Mouse (Mus musculus) myocyte (in vitro differentiated cells): ENCODE measurements at regions not wholly inside any gene's neighbourhood (a gene's known extent, or its start where the extent isn't known, plus 50 kb on each side); places are given as distances from the start of the nearest gene placed in this dataset.
A peak's percentile ranks its signal among the peaks of the same experiment; 100 is the strongest.

Source experiments
- H3K27me3 ChIP-seq: one replicate; pipeline ENCODE4 v1.6.1; 2011; ENCODE audit not compliant: control insufficient read depth, insufficient read depth, insufficient read length
- H3K36me3 ChIP-seq: one replicate; pipeline ENCODE4 v1.6.1; 2011; ENCODE audit not compliant: control insufficient read depth, insufficient read depth
- H3K4me2 ChIP-seq: one replicate; pipeline ENCODE4 v1.6.1; 2011; ENCODE audit warnings: low read depth, control low read depth
- H3K4me3 ChIP-seq: one replicate; pipeline ENCODE4 v1.5.1; 2011; ENCODE audit warnings: mild to moderate bottlenecking, control low read depth, moderate library complexity
- H3K79me2 ChIP-seq: one replicate; pipeline ENCODE4 v1.6.1; 2011; ENCODE audit not compliant: control insufficient read depth, insufficient read depth
- H3ac ChIP-seq: one replicate; pipeline ENCODE4 v1.6.1; 2011; ENCODE audit not compliant: control insufficient read depth, insufficient read length
- CEBPB ChIP-seq: IDR thresholded peaks from 2 replicates; pipeline ENCODE4 v1.6.1; 2011; ENCODE audit warnings: mild to moderate bottlenecking, moderate library complexity; ENCODE audit not compliant: poor library complexity, insufficient read depth, severe bottlenecking
- E2F4 ChIP-seq: IDR thresholded peaks from one replicate; pipeline ENCODE4 v1.6.1; 2011; ENCODE audit warnings: mild to moderate bottlenecking, control low read depth, moderate library complexity; ENCODE audit not compliant: insufficient read depth
- MAX ChIP-seq: IDR thresholded peaks from one replicate; pipeline ENCODE4 v1.6.1; 2011; ENCODE audit warnings: low read depth, mild to moderate bottlenecking, control low read depth
- MYOD1 ChIP-seq, 3 experiments: IDR thresholded peaks; one replicate each; pipeline ENCODE4 v1.6.1; 2011; ENCODE audit warnings: control low read depth in 2 of 3, low read depth in 2 of 3, mild to moderate bottlenecking in 2 of 3, moderate library complexity in 1 of 3; ENCODE audit not compliant: insufficient read length in 2 of 3, control insufficient read depth in 1 of 3
- MYOG ChIP-seq, 3 experiments: IDR thresholded peaks; one replicate each; pipeline ENCODE4 v1.6.1; 2011; ENCODE audit warnings: control low read depth in 2 of 3, low read depth in 2 of 3, mild to moderate bottlenecking in 2 of 3; ENCODE audit not compliant: insufficient read length in 2 of 3, control insufficient read depth in 1 of 3, insufficient read depth in 1 of 3
- POLR2A ChIP-seq: IDR thresholded peaks from one replicate; pipeline ENCODE4 v1.6.1; 2011; ENCODE audit warnings: low read depth, mild to moderate bottlenecking, control low read depth, moderate library complexity; ENCODE audit not compliant: insufficient read length
- POLR2AphosphoS2 ChIP-seq: IDR thresholded peaks from one replicate; pipeline ENCODE4 v1.6.1; 2011; ENCODE audit warnings: low read depth, control low read depth; ENCODE audit not compliant: insufficient read length
- REST ChIP-seq: IDR thresholded peaks from one replicate; pipeline ENCODE4 v1.6.1; 2011; ENCODE audit warnings: mild to moderate bottlenecking, control low read depth, moderate library complexity; ENCODE audit not compliant: insufficient read depth, insufficient read length
- SRF ChIP-seq: IDR thresholded peaks from one replicate; pipeline ENCODE4 v1.6.1; 2011; ENCODE audit warnings: low read depth; ENCODE audit not compliant: control insufficient read depth, insufficient read length
- TCF12 ChIP-seq: IDR thresholded peaks from one replicate; pipeline ENCODE4 v1.6.1; 2011; ENCODE audit warnings: mild to moderate bottlenecking, control low read depth; ENCODE audit not compliant: poor library complexity, insufficient read depth, severe bottlenecking
- TCF3 ChIP-seq: IDR thresholded peaks from one replicate; pipeline ENCODE4 v1.6.1; 2011; ENCODE audit warnings: low read depth, control low read depth; ENCODE audit not compliant: insufficient read length
- USF1 ChIP-seq: IDR thresholded peaks from one replicate; pipeline ENCODE4 v1.6.1; 2011; ENCODE audit warnings: low read depth, mild to moderate bottlenecking, control low read depth, moderate library complexity

- Histone ChIP-seq H3K79me2 (no peaks in the 10 kb centered on the region), H3K4me2 (no peak overlapping the region), H3K36me3 (no peaks in the 10 kb centered on the region), H3K4me3 (no peak overlapping the region), H3K27me3 (no peaks in the 10 kb centered on the region), H3ac (no peak overlapping the region)
- TF ChIP-seq POLR2A (no peak), SRF (no peak), MYOD1 (IDR thresholded peaks at IDR 0.05; ENCODE audit: control insufficient read depth in 1 of 3, insufficient read length in 2 of 3, low read depth in 2 of 3) (no peak), TCF3 (no peak), TCF12 (no peak), POLR2AphosphoS2 (no peak), USF1 (no peak), REST (no peak), CEBPB (no peak), MYOG (IDR thresholded peaks at IDR 0.05; ENCODE audit: control insufficient read depth in 1 of 3, insufficient read depth in 1 of 3, insufficient read length in 2 of 3, low read depth in 2 of 3) (no peak), E2F4 (no peak)
Measured at GRCm38 (mm10) chrX:11861119-11861708, 298.9 kb downstream of the Bcor start.

- Histone ChIP-seq H3K27me3 (no peaks in the 10 kb centered on the region), H3ac (no peak overlapping the region), H3K36me3 (no peaks in the 10 kb centered on the region), H3K4me3 (no peak overlapping the region), H3K4me2 (no peak overlapping the region), H3K79me2 (no peaks in the 10 kb centered on the region)
- TF ChIP-seq E2F4 = no peak
- no peak for TF ChIP-seq POLR2AphosphoS2
- no peak for TF ChIP-seq TCF3
- TF ChIP-seq USF1 = no peak
- no peak for TF ChIP-seq TCF12
- TF ChIP-seq MAX = no peak
- no peak for TF ChIP-seq MYOD1 (IDR thresholded peaks at IDR 0.05; ENCODE audit: control insufficient read depth in 1 of 3, insufficient read length in 2 of 3, low read depth in 2 of 3)
- no peak for TF ChIP-seq SRF
- no peak for TF ChIP-seq POLR2A
- no peak for TF ChIP-seq CEBPB
- TF ChIP-seq MYOG (IDR thresholded peaks at IDR 0.05; ENCODE audit: control insufficient read depth in 1 of 3, insufficient read depth in 1 of 3, insufficient read length in 2 of 3, low read depth in 2 of 3) = no peak
Measured at GRCm38 (mm10) chrX:11861892-11862291, 298.3 kb downstream of the Bcor start.

GRCm38 (mm10) chrX:11863106-11863505, 297.0 kb downstream of the Bcor start:
- Histone ChIP-seq H3K4me3 (no peak overlapping the region), H3ac (no peak overlapping the region), H3K27me3 (no peaks in the 10 kb centered on the region), H3K36me3 (no peaks in the 10 kb centered on the region), H3K4me2 (no peak overlapping the region), H3K79me2 (no peaks in the 10 kb centered on the region)
- TF ChIP-seq MYOG (IDR thresholded peaks at IDR 0.05; ENCODE audit: control insufficient read depth in 1 of 3, insufficient read depth in 1 of 3, insufficient read length in 2 of 3, low read depth in 2 of 3) (no peak), TCF3 (no peak), POLR2A (no peak), E2F4 (no peak), POLR2AphosphoS2 (no peak), REST (no peak), MAX (no peak), CEBPB (no peak), USF1 (no peak), SRF (no peak), TCF12 (no peak), MYOD1 (IDR thresholded peaks at IDR 0.05; ENCODE audit: control insufficient read depth in 1 of 3, insufficient read length in 2 of 3, low read depth in 2 of 3) (no peak)

GRCm38 (mm10) chrX:11873913-11874312, 286.2 kb downstream of the Bcor start:
- Histone ChIP-seq H3K36me3 (no peaks in the 10 kb centered on the region), H3K79me2 (no peaks in the 10 kb centered on the region), H3K4me3 (no peak overlapping the region), H3K4me2 (no peak overlapping the region), H3ac (no peak overlapping the region), H3K27me3 (no peaks in the 10 kb centered on the region)
- TF ChIP-seq TCF3 (peak; percentile 47), MYOG (IDR thresholded peaks at IDR 0.05; ENCODE audit: control insufficient read depth in 1 of 3, insufficient read depth in 1 of 3, insufficient read length in 2 of 3, low read depth in 2 of 3) (peak; percentile 36 to 77 (median 38)), TCF12 (no peak), POLR2AphosphoS2 (no peak), MAX (no peak), SRF (no peak), REST (no peak), MYOD1 (IDR thresholded peaks at IDR 0.05; ENCODE audit: control insufficient read depth in 1 of 3, insufficient read length in 2 of 3, low read depth in 2 of 3) (peak; percentile 58 to 88 (median 64)), USF1 (no peak), E2F4 (no peak), CEBPB (no peak), POLR2A (no peak)
